ENCODE assay signal across 22 mouse cellular contexts in genomic region chr2:45261949-45262348, GRCm38 (mm10).
DNase-seq lines count a peak whose midpoint lies in the region; ATAC-seq lines count a peak whose summit lies in the region.
"Had no signal": no experiment of that assay in that cellular context is flagged by ENCODE, and none has a peak within 500 bp of the region (broad histone marks: within the 10 kb centered on the region; RNA-seq: fewer than 3 reads in every experiment).

No protein-coding gene starts in this region.

- H3K36me3 ChIP-seq in forebrain, embryonic 10.5 days (replicated peaks): no peaks in the 10 kb centered on the region
- H3K36me3 ChIP-seq: hindbrain, embryonic 12.5 days; limb, embryonic 15.5 days; lung, embryonic 15.5 days; neural tube, embryonic 12.5 days; stomach, embryonic 15.5 days had no signal

- H3K27me3 ChIP-seq in forebrain, embryonic 10.5 days (ENCODE audit: poor library complexity, severe bottlenecking): no peaks in the 10 kb centered on the region
- H3K27me3 ChIP-seq: hindbrain, embryonic 12.5 days; limb, embryonic 15.5 days; lung, embryonic 15.5 days; neural tube, embryonic 12.5 days; stomach, embryonic 15.5 days had no signal

- 81% methylated on average over 3 of the region's 3 CpGs for WGBS in forebrain, embryonic 10.5 days

- H3K27ac ChIP-seq in forebrain, embryonic 10.5 days: no peak overlapping the region
- H3K27ac ChIP-seq: hindbrain, embryonic 12.5 days; layer of hippocampus, adult 2 months; limb, embryonic 15.5 days; lung, embryonic 15.5 days; neural tube, embryonic 12.5 days; stomach, embryonic 15.5 days had no signal

- peak; percentile 53 for DNase-seq in layer of hippocampus, adult 9-11 months
- no peak for DNase-seq in layer of hippocampus, adult 18-20 months (ENCODE audit: low spot score in 2 of 2)
- DNase-seq in spleen, postnatal 36 days (ENCODE audit: low spot score in 2 of 2): peak; percentile 39 to 63
- no peak for DNase-seq in spleen, postnatal 10 days (ENCODE audit: low spot score in 2 of 2)
- no peak for DNase-seq in cerebellum, adult 9-11 months
- DNase-seq in forebrain, embryonic 10.5 days (ENCODE audit: extremely low spot score, low spot score): no peak
- DNase-seq in testis, postnatal 10 days (ENCODE audit: low spot score): no peak
- DNase-seq: adrenal gland, adult 2 months; cerebellum, adult 11-12 months; cerebellum, postnatal 25 days; gastrocnemius, postnatal 14 days; kidney, adult 18-20 months; kidney, postnatal 10 days; right cerebral cortex, adult 18-20 months; thymus, adult 2 months had no signal

- no peaks in the 10 kb centered on the region for H3K4me1 ChIP-seq in forebrain, embryonic 10.5 days
- H3K4me1 ChIP-seq: hindbrain, embryonic 12.5 days; limb, embryonic 15.5 days; lung, embryonic 15.5 days; neural tube, embryonic 12.5 days; stomach, embryonic 15.5 days had no signal

- peak; percentile 98 for ATAC-seq in megakaryocyte, adult 5-6 weeks (ENCODE audit: poor library complexity, severe bottlenecking)

- no peak overlapping the region for H3K4me3 ChIP-seq in forebrain, embryonic 10.5 days
- H3K4me3 ChIP-seq: hindbrain, embryonic 12.5 days; layer of hippocampus, adult 2 months; limb, embryonic 15.5 days; lung, embryonic 15.5 days; neural tube, embryonic 12.5 days; stomach, embryonic 15.5 days had no signal

- no peaks in the 10 kb centered on the region for H3K9me3 ChIP-seq in forebrain, embryonic 10.5 days
- H3K9me3 ChIP-seq: hindbrain, embryonic 12.5 days; limb, embryonic 15.5 days; lung, embryonic 15.5 days; neural tube, embryonic 12.5 days; stomach, embryonic 15.5 days had no signal

Comparison
In these comparisons a context has a peak if more than half of its experiments do, and no peak if none do; other contexts are left out.
1. DNase-seq: peak in layer of hippocampus, adult 9-11 months (single experiment) and spleen, postnatal 36 days (2 of 2); none in layer of hippocampus, adult 18-20 months (0 of 2), spleen, postnatal 10 days (0 of 2), cerebellum, adult 9-11 months (single experiment), forebrain, embryonic 10.5 days (single experiment) and testis, postnatal 10 days (single experiment).